Mouse (Mus musculus) thymus, postnatal 14 days (tissue): ENCODE data around the gene Ccdc85b.

ENCODE experiments used
- DNase-seq: peaks from one replicate; pipeline ENCODE4 v3.0.0; 2021

Ccdc85b gene

GRCm38 (mm10) chr19:5423561-5423960 is 34.1 kb downstream of the Ccdc85b start:
- peak; percentile 32 for DNase-seq

GRCm38 (mm10) chr19:5422895-5423443 is 34.7 kb downstream of the Ccdc85b start:
- DNase-seq: peak; percentile 29

GRCm38 (mm10) chr19:5422267-5422666 is 35.4 kb downstream of the Ccdc85b start:
- peak; percentile 46 for DNase-seq

- peak; percentile 46 for DNase-seq
Observed at GRCm38 (mm10) chr19:5421784-5422183, 35.9 kb downstream of the Ccdc85b start.

GRCm38 (mm10) chr19:5420579-5420978 is 37.1 kb downstream of the Ccdc85b start:
- no peak for DNase-seq

GRCm38 (mm10) chr19:5419630-5420029 is 38.1 kb downstream of the Ccdc85b start:
- no peak for DNase-seq

GRCm38 (mm10) chr19:5418750-5419466 is 38.8 kb downstream of the Ccdc85b start:
- DNase-seq: no peak

GRCm38 (mm10) chr19:5414534-5414957 is 43.1 kb downstream of the Ccdc85b start:
- DNase-seq: no peak

GRCm38 (mm10) chr19:5413840-5414239 is 43.9 kb downstream of the Ccdc85b start:
- DNase-seq: no peak

GRCm38 (mm10) chr19:5411961-5412360 is 45.7 kb downstream of the Ccdc85b start:
- no peak for DNase-seq

- DNase-seq: no peak
Observed at GRCm38 (mm10) chr19:5410641-5411040, 47.1 kb downstream of the Ccdc85b start.

GRCm38 (mm10) chr19:5409068-5409467 is 48.6 kb downstream of the Ccdc85b start:
- no peak for DNase-seq

- DNase-seq: no peak
Observed at GRCm38 (mm10) chr19:5408057-5409001, 49.4 kb downstream of the Ccdc85b start.

GRCm38 (mm10) chr19:5407133-5407532 is 50.6 kb downstream of the Ccdc85b start:
- peak; percentile 79 for DNase-seq

- DNase-seq: peak; percentile 56
Observed at GRCm38 (mm10) chr19:5406531-5407126, 51.1 kb downstream of the Ccdc85b start.

- DNase-seq: peak; percentile 19
Observed at GRCm38 (mm10) chr19:5405924-5406323, 51.8 kb downstream of the Ccdc85b start.
